Mouse (Mus musculus) neutrophil, adult 5-6 weeks (primary cell): ENCODE measurements around the gene Ccdc148. TPM values are rescaled to one million over a fixed set of nuclear protein-coding genes. Genes with fewer than 3 reads are reported as not detected.

ENCODE experiments used
- ATAC-seq: fragments of 151-379, 151-347 bp; 2 replicates; pipeline ENCODE4 v1.8.0; 2017; ENCODE audit warnings: mild to moderate bottlenecking, moderate TSS enrichment; ENCODE audit not compliant: insufficient number of reproducible peaks, poor library complexity, low FRiP score, severe bottlenecking; ENCODE audit errors: extremely low read depth
- total RNA-seq: library from RNA; stranded (forward); fragments of 200-1000 nt; gene quantifications from 2 replicates; pipeline ENCODE4 v1.2.3, GENCODE M21; 2017

Ccdc148 gene
- total RNA-seq: 0.23 TPM in 1 of 2 replicates, not detected in the other

- ATAC-seq: peak; percentile 87
Observed at GRCm38 (mm10) chr2:59160605-59160963, at the start of gene Ccdc148, which contains the start of gene Pkp4. Ccdc148 (minus strand) TSS chr2:59160683. Pkp4 (plus strand) TSS chr2:59160850.

- ATAC-seq: no peak
Observed at GRCm38 (mm10) chr2:59208276-59208675, 47.8 kb upstream of the Ccdc148 start.

GRCm38 (mm10) chr2:59207725-59208124 lies 47.2 kb upstream of the Ccdc148 start:
- no peak for ATAC-seq

DNA sequence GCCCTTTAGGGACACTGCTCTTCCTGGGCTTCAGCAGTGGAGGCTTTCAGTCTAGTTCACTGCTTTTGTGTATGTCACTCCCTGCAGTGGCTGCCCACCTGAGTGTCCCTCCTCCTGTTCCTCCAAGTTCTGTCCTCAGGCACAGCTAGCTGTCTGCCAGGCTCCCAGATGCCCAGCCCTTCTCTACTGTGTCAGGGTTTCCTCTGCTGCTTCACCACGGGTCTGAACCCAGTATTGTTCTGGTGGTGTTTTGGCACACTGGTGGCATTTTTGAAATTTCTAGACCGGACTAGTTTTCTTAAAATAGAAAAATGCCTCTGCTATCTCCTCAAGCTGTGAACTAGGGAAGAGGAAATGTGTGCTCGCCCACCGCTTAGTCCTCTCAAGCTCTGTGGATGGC lies 46.8 kb upstream of the Ccdc148 start:
- ATAC-seq: no peak

- no peak for ATAC-seq
Observed at GRCm38 (mm10) chr2:59206190-59206589, 45.7 kb upstream of the Ccdc148 start.

- no peak for ATAC-seq
Observed at GRCm38 (mm10) chr2:59205092-59205491, 44.6 kb upstream of the Ccdc148 start.

GRCm38 (mm10) chr2:59203627-59204425 lies 43.3 kb upstream of the Ccdc148 start:
- no peak for ATAC-seq

- ATAC-seq: no peak
Observed at GRCm38 (mm10) chr2:59202930-59203329, 42.4 kb upstream of the Ccdc148 start.

DNA sequence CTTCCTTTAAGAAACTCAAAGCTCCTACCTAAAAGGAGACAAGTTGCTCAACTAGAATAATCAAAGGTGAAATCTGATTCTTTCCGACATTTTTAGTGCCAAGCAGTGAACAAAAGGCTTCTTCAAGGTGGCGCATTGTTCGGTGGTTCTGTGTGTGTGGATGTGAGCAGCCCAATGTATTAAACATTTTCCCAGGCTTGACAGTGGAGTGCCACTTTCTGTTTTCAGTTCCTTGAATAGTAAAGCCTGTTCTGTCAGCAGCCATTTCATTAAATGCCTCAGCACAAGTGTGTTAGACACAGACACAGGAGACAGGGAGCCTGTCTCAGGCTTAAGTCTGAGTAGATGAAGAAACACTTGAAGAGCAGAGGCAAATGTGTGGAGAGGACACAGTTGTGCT lies 40.0 kb upstream of the Ccdc148 start:
- no peak for ATAC-seq

DNA sequence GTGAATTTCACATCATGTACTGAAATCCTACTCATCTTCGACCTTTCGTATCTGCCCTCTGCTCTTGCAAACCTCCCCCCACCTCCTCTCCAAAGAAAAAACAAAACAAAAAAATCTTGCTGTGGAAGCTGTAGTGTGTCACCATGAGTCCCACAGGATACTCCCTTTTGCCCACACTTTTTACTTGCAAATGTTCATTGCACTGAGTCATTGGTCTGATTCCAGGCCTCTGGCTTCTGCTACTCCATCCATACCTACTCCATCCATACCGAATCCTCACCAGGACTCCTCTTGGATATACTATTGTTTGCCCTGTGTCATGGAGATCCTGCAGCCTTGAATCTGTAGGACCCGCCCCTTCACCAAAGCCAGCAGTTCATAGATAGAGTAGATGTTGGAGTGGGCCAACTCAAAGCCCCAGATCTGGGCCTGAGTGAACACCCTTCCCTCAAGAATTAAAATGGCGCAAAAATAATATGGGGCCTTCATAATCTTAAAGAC lies 39.0 kb upstream of the Ccdc148 start:
- ATAC-seq: no peak

DNA sequence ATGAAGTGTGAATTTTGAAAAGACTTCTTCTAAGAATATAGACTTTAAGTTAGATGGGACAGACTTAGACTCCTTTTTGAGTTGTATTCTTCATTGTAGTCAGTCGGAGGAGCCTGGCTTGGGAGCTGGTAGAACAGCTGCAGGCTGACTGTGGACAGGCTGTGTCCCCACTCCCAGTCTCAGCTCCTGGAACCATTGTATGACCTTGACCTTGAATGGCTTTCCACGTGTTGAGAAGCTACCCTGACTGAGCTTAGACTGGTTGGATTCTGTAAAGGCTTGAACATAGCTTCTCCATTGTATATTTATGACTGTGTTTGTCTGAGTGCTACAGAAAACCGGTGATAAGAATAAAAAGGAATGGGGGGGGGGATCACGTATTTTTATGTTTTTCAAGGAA lies 36.7 kb upstream of the Ccdc148 start:
- ATAC-seq: no peak

- ATAC-seq: no peak
Observed at GRCm38 (mm10) chr2:59193117-59193516, 32.6 kb upstream of the Ccdc148 start.

- no peak for ATAC-seq
Observed at GRCm38 (mm10) chr2:59191466-59191865, 31.0 kb upstream of the Ccdc148 start.

- no peak for ATAC-seq
Observed at GRCm38 (mm10) chr2:59190186-59190585, 29.7 kb upstream of the Ccdc148 start.

DNA sequence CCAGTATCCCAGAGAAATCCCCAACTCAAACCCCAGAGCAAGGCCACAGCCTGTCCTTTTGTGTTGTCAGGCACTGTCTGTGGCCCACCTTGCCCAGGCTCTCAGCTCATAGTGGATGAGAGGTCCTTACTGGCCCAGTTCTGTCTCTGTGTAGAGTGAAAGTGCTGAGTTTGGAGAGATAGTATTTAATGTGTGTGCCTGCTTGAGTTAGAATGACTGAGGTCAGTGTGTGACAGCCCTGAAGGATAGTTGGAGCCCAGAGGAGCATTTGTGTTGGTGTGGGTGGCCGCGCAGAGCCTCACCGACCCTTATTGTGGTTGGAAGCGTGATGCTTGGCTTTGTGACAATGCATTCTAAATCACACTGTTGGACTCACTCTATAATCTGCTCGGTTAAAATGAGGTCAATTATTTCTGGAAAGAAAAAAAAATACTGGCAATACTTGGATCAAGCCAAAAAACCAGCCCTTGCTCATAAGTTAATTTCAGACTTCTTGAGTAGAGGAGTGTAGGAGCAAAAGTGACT lies 29.2 kb upstream of the Ccdc148 start:
- ATAC-seq: no peak

DNA sequence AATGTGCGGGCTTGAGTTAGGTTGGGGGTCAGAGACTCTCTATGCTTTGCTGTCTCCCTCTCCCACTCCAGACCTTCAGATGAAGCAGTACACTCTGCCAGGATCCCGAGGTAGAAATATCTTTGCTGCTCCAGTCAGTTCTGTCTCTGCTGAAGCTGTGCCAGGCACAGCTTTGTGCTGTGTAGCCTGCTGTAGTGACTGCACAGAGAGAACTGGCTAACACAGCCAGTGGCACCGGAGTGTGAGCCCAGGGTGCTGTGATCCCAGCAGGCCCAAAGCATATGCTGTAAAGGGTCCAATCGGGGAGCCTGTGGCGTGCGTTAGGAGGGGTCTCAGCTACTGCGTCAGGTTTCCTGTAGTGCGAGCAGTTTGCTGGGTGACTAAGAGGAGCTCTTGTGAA lies 27.8 kb upstream of the Ccdc148 start:
- no peak for ATAC-seq

- ATAC-seq: no peak
Observed at GRCm38 (mm10) chr2:59186966-59187365, 26.5 kb upstream of the Ccdc148 start.

- no peak for ATAC-seq
Observed at GRCm38 (mm10) chr2:59186122-59186521, 25.6 kb upstream of the Ccdc148 start.

DNA sequence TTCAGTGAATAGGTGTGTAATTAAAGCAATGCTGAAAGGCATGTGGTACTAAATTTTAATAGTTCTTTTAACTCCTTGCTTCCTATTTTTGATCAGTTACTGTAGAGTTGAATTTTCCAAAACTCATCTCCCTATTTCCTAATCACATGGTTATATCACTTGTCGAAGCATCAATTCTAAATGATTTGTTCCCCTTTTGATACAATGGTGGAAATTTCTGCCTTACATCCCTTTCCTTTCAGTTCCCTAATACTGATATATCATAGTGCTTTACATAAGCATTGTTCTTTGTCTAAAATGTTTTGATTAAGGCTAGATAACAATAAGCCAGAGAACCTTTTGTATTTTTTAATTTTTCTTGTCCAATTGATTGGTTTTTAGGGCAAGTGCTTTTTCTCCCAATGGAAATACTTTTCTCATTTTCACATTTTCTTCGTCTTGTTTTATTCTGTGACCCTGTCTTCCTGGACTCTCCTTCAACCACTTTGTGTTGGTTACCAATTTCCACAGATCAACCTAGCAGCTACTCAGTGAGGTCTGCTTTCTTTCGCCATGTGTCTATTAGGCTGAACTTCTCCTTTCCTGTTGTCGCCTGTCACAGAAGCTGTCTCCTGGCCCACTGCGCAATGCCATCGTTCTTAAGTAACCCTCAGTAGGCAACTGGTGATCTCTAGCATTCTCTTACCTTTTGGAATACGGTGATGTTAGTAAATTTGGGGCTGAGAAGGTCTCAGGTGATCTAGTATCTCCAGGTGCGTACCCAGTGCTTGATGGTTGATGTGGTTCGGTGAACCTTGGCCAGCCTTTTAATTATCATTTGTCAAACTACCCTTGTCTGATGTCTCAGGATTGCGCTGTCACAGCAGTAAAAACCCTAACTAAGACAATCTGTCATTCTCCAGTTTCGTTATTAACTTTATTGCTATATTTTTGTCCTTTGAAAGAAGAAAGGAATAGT lies 23.9 kb upstream of the Ccdc148 start:
- ATAC-seq: no peak
